Mouse (Mus musculus) stomach, embryonic 15.5 days (tissue): ENCODE measurements at regions not wholly inside any gene's neighbourhood (a gene's known extent, or its start where the extent isn't known, plus 50 kb on each side); places are given as distances from the start of the nearest gene placed in this dataset.

ENCODE experiments used
- ATAC-seq: fragments of 200-750 bp; cut with Nextera tagmentation; 2 replicates; pipeline ENCODE4 v1.8.0; 2017; ENCODE audit warnings: low read depth, moderate number of reproducible peaks, moderate TSS enrichment; ENCODE audit not compliant: insufficient read depth, low FRiP score
- H3K27ac ChIP-seq: fragments of 300-500 bp; sonication (generic); 2 replicates; pipeline ENCODE4 v1.5.1; 2015; ENCODE audit warnings: mild to moderate bottlenecking, inconsistent platforms
- H3K27me3 ChIP-seq: fragments of 300-500 bp; sonication (generic); replicated peaks from 2 replicates; pipeline ENCODE4 v1.6.1; 2015; ENCODE audit warnings: inconsistent platforms
- H3K36me3 ChIP-seq: fragments of 300-500 bp; sonication (generic); 2 replicates; pipeline ENCODE4 v1.6.1; 2015; ENCODE audit warnings: inconsistent platforms
- H3K4me1 ChIP-seq: fragments of 300-500 bp; sonication (generic); 2 replicates; pipeline ENCODE4 v1.6.1; 2015; ENCODE audit warnings: inconsistent platforms
- H3K4me2 ChIP-seq: fragments of 300-500 bp; sonication (generic); 2 replicates; pipeline ENCODE4 v1.6.1; 2015; ENCODE audit warnings: mild to moderate bottlenecking, inconsistent platforms
- H3K4me3 ChIP-seq: fragments of 300-500 bp; sonication (generic); replicated peaks from 2 replicates; pipeline ENCODE4 v1.5.1; 2015; ENCODE audit warnings: inconsistent platforms
- H3K9ac ChIP-seq: fragments of 300-500 bp; sonication (generic); 2 replicates; pipeline ENCODE4 v1.6.1; 2015; ENCODE audit warnings: inconsistent platforms
- H3K9me3 ChIP-seq: fragments of 300-500 bp; sonication (generic); 2 replicates; pipeline ENCODE4 v1.6.1; 2016; ENCODE audit warnings: inconsistent platforms
- WGBS: fragments of 180-500 bp; shearing (Covaris S2); methylation state at CpG from one replicate; pipeline ENCODE4 v1.1.7; 2015; 5-methylcytosine and 5-hydroxymethylcytosine counted together

DNA sequence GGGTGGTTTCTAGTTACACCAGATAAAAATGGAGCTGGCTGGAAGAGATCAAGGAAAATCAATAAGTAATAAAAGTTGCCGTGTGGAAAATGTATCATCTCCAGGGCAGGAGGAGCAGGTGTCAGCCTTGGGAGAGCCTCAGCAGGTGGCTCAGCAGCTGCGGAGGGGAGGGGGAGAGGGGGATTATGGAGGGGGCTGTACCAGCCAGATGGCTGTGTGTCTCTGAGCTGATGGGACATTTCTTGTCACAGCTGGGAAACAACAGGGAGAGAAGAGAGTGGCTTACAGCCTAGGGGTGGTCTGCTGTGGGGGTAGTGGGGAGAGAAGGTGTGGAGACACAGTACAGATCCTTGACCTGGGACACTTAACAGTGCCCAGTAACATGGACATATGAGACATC, 116.5 kb downstream of the Matn1 start:
- H3K27ac ChIP-seq = no peak overlapping the region
- no peak overlapping the region for H3K4me3 ChIP-seq
- no peaks in the 10 kb centered on the region for H3K36me3 ChIP-seq
- no peak overlapping the region for H3K9ac ChIP-seq
- no peak overlapping the region for H3K4me2 ChIP-seq
- no peaks in the 10 kb centered on the region for H3K27me3 ChIP-seq
- ATAC-seq = 0 out of 2 replicates have a peak, but pooled peaks have one; percentile 21
- 19% methylated on average over 2 of the region's 2 CpGs for WGBS
- H3K9me3 ChIP-seq = no peaks in the 10 kb centered on the region
- H3K4me1 ChIP-seq = no peaks in the 10 kb centered on the region

DNA sequence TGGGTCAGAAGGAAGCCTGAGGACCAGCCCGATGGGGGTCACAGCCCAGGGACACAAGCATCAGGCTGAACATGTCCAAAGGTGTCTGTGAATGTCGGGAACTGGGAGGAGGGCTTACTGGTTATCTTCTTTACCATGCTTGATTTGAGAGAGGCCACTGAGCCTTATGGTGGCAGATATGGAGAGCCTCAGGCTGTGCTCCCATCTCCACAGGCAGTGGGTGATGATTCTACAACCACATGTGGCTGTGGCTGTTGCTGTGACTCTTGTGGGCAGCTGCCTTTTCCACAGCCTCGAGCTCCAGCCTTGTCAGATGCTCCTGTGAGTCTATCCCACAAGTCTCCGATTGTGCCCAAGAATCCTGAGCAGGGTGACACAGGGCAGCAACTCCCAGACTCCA, 118.4 kb downstream of the Matn1 start:
- no peak overlapping the region for H3K9ac ChIP-seq
- H3K36me3 ChIP-seq = no peaks in the 10 kb centered on the region
- WGBS = 69% methylated on average over 4 of the region's 4 CpGs
- no peak overlapping the region for H3K27ac ChIP-seq
- H3K4me1 ChIP-seq = no peaks in the 10 kb centered on the region
- no peaks in the 10 kb centered on the region for H3K27me3 ChIP-seq
- H3K9me3 ChIP-seq = no peaks in the 10 kb centered on the region
- no peak overlapping the region for H3K4me2 ChIP-seq
- ATAC-seq = no peak
- no peak overlapping the region for H3K4me3 ChIP-seq

- Histone ChIP-seq H3K4me2 (no peak overlapping the region), H3K9ac (no peak overlapping the region), H3K9me3 (no peaks in the 10 kb centered on the region), H3K4me1 (no peaks in the 10 kb centered on the region), H3K36me3 (no peaks in the 10 kb centered on the region), H3K4me3 (no peak overlapping the region), H3K27me3 (no peaks in the 10 kb centered on the region), H3K27ac (no peak overlapping the region)
- 52% methylated on average over 8 of the region's 8 CpGs for WGBS
- ATAC-seq = no peak
Observed at GRCm38 (mm10) chr4:131066186-131066939, 122.2 kb downstream of the Matn1 start.

DNA sequence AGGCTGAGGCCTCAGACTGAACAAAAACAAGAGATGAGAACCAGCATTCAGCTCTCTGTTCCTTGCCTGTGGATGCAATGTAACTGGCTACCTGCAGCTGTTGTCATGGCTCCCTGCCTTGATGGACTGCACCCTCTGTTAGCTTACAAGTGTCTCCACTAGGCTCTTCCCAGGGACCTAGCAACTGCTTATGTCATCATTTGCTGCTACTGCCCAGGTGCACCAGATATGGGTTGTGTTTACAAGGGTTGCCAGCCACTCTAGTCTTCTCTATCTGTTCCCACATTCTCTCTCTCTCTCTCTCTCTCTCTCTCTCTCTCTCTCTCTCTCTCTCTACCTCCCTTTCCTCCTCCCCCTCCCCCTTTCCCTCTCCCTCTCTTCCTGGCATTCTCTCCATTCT, 126.4 kb downstream of the Matn1 start:
- Histone ChIP-seq H3K27ac (no peak overlapping the region), H3K4me3 (no peak overlapping the region), H3K27me3 (no peaks in the 10 kb centered on the region), H3K4me2 (no peak overlapping the region), H3K9ac (no peak overlapping the region), H3K9me3 (no peaks in the 10 kb centered on the region), H3K36me3 (no peaks in the 10 kb centered on the region), H3K4me1 (no peaks in the 10 kb centered on the region)
- ATAC-seq = no peak

GRCm38 (mm10) chr4:131072623-131073022, 128.4 kb downstream of the Matn1 start:
- Histone ChIP-seq H3K36me3 (no peaks in the 10 kb centered on the region), H3K9me3 (no peaks in the 10 kb centered on the region), H3K27me3 (no peaks in the 10 kb centered on the region), H3K4me1 (no peaks in the 10 kb centered on the region), H3K9ac (no peak overlapping the region), H3K4me2 (no peak overlapping the region), H3K27ac (no peak overlapping the region), H3K4me3 (no peak overlapping the region)
- WGBS = 81% methylated on average over 2 of the region's 2 CpGs
- no peak for ATAC-seq

- no peak overlapping the region for H3K27ac ChIP-seq
- H3K9me3 ChIP-seq = no peaks in the 10 kb centered on the region
- H3K4me3 ChIP-seq = no peak overlapping the region
- H3K9ac ChIP-seq = no peak overlapping the region
- no peaks in the 10 kb centered on the region for H3K27me3 ChIP-seq
- no peaks in the 10 kb centered on the region for H3K36me3 ChIP-seq
- no peaks in the 10 kb centered on the region for H3K4me1 ChIP-seq
- 34% methylated on average over 8 of the region's 8 CpGs for WGBS
- H3K4me2 ChIP-seq = no peak overlapping the region
- ATAC-seq = no peak
Observed at GRCm38 (mm10) chr4:131073420-131073819, 129.2 kb downstream of the Matn1 start.

DNA sequence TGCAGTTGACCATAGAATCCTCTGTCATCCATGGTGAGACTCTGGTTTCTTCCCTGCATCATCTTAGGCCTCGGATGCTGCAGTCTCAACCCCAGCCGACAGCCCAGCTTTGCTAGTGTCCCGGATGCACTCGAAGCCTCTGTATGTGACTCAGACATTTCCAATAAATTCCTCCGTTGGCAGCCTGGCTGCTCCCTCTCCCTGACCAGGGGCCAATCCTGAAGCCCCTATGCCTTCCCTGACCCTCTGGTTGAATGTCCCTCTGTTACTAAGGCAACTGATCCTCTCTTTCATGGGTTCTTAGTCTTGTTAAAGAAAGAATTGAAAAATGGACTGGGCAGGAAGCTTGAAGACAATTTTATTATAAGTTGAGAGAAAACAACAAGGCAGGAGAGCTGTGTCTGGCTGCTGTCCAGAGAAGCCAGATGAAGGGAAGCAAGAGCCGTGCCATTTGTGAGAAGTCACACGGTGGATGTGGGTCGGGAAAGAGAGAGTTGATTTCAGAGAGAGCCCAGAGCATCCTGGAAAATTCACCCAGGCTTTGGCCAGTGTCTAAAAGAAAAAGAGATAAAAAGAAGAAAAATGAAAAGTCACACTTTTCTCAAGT, 131.2 kb downstream of the Matn1 start:
- 53% methylated on average over 8 of the region's 8 CpGs for WGBS
- ATAC-seq = no peak

DNA sequence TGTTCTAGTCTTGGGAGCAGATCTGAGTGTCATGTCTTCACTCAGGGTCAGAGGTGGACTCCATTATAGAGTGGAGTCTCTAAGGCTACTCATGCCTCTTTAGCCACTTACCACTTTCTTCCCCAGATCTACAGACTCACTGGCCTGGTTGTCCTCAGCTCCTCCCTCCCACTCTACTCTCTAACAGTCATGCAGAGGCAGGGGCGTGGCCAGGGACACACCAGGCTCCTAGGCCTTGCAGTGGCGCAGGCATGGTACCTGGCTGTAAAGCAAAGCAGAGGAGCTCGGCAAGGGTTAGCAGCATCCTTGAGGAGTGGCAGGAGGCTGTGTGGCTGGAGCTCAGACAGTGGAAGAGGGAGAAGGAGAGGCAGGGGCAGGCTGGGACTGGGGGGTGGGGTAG, 132.4 kb downstream of the Matn1 start:
- WGBS = 50% methylated on average over 3 of the region's 3 CpGs

More for the DNA sequence above, 131.2 kb downstream of the Matn1 start:
- H3K36me3 ChIP-seq = no peaks in the 10 kb centered on the region
- H3K9ac ChIP-seq = no peak overlapping the region
- H3K27ac ChIP-seq = no peak overlapping the region
- no peak overlapping the region for H3K4me2 ChIP-seq
- H3K4me1 ChIP-seq = no peaks in the 10 kb centered on the region
- H3K27me3 ChIP-seq = no peaks in the 10 kb centered on the region
- H3K9me3 ChIP-seq = no peaks in the 10 kb centered on the region
- H3K4me3 ChIP-seq = no peak overlapping the region

DNA sequence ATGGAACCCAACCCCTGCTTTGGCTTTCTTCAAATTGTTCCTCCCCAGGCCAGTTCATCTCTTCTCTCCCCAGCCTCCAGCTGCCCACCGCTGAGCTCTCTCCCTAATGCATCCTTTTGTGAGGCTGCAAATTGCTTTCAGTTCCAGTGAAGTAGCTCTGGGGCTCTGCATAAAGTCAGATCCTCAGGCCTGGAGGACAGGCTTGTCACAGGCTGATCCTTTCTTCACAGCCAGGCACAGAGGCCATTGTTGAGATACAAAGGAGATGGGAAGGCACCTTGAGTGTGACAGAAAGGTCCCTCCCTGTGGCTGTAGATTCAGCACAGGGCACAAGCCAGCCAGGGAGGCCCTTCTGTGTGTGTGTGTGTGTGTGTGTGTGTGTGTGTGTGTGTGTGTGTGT, 135.9 kb downstream of the Matn1 start:
- 54% methylated on average over 1 of the region's 1 CpGs for WGBS

More for the DNA sequence above, 132.4 kb downstream of the Matn1 start:
- H3K4me2 ChIP-seq = no peak overlapping the region
- no peaks in the 10 kb centered on the region for H3K4me1 ChIP-seq
- no peaks in the 10 kb centered on the region for H3K27me3 ChIP-seq
- no peak for ATAC-seq
- no peaks in the 10 kb centered on the region for H3K36me3 ChIP-seq
- no peak overlapping the region for H3K9ac ChIP-seq
- H3K9me3 ChIP-seq = no peaks in the 10 kb centered on the region
- no peak overlapping the region for H3K4me3 ChIP-seq
- no peak overlapping the region for H3K27ac ChIP-seq

GRCm38 (mm10) chr4:131083405-131083804, 139.2 kb downstream of the Matn1 start:
- H3K27me3 ChIP-seq = no peaks in the 10 kb centered on the region
- no peaks in the 10 kb centered on the region for H3K4me1 ChIP-seq
- H3K4me3 ChIP-seq = no peak overlapping the region
- H3K9ac ChIP-seq = no peak overlapping the region
- H3K27ac ChIP-seq = no peak overlapping the region
- no peaks in the 10 kb centered on the region for H3K9me3 ChIP-seq
- ATAC-seq = no peak
- 72% methylated on average over 3 of the region's 3 CpGs for WGBS
- H3K36me3 ChIP-seq = no peaks in the 10 kb centered on the region
- H3K4me2 ChIP-seq = no peak overlapping the region

More for the DNA sequence above, 135.9 kb downstream of the Matn1 start:
- H3K36me3 ChIP-seq = no peaks in the 10 kb centered on the region
- H3K4me2 ChIP-seq = no peak overlapping the region
- H3K4me1 ChIP-seq = no peaks in the 10 kb centered on the region
- H3K27ac ChIP-seq = no peak overlapping the region
- no peak for ATAC-seq
- no peak overlapping the region for H3K4me3 ChIP-seq
- H3K9ac ChIP-seq = no peak overlapping the region
- no peaks in the 10 kb centered on the region for H3K9me3 ChIP-seq
- no peaks in the 10 kb centered on the region for H3K27me3 ChIP-seq

- Histone ChIP-seq H3K27me3 (no peaks in the 10 kb centered on the region), H3K4me2 (no peak overlapping the region), H3K9me3 (no peaks in the 10 kb centered on the region), H3K4me3 (no peak overlapping the region), H3K36me3 (no peaks in the 10 kb centered on the region), H3K9ac (no peak overlapping the region), H3K27ac (no peak overlapping the region), H3K4me1 (no peaks in the 10 kb centered on the region)
- ATAC-seq = no peak
- 40% methylated on average over 6 of the region's 6 CpGs for WGBS
Observed at GRCm38 (mm10) chr4:131097421-131097820, 153.2 kb downstream of the Matn1 start.

GRCm38 (mm10) chr4:131100093-131100795, 156.1 kb downstream of the Matn1 start:
- H3K9ac ChIP-seq = no peak overlapping the region

More at GRCm38 (mm10) chr4:131100093-131100795, 156.1 kb downstream of the Matn1 start:
- Histone ChIP-seq H3K27ac (no peak overlapping the region), H3K9me3 (no peaks in the 10 kb centered on the region), H3K4me3 (no peak overlapping the region), H3K27me3 (no peaks in the 10 kb centered on the region), H3K36me3 (no peaks in the 10 kb centered on the region), H3K4me2 (peak overlapping the region; percentile 16; the same call in 1 of the 2 replicates), H3K4me1 (no peaks in the 10 kb centered on the region)
- ATAC-seq = no peak
- 42% methylated on average over 10 of the region's 10 CpGs for WGBS
